In the genomic region with DNA sequence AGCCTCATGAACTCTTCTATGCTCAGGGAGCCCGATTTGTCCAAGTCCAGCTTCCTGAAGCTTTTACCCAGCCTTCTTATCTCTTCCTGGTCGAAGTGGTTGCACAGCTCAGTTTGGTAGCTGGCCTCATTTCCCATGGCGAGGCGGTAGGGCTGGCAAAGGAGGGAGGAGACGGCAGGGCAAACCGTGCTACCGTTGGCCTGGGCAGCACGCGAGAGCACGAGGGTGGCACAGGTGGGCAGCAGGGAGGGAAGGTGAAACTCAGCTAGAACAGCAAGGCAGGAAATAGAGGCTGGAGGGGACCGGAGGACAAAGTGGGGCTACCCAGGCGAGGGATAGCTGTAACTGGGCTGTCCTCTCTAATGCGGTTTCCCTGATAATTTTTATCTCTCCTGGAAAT, we compare ENCODE assay signal across 24 mouse cellular contexts. TPM values are rescaled to one million over a fixed set of nuclear protein-coding genes. Genes with fewer than 3 reads are reported as not detected.
"Had no signal": no experiment of that assay in that cellular context is flagged by ENCODE, and none has a peak within 500 bp of the region (broad histone marks: within the 10 kb centered on the region; RNA-seq: fewer than 3 reads in every experiment).

A gene (minus strand): TSS at position 213 of the 400 bp plus-strand sequence.

- H3K9me3 ChIP-seq: liver, embryonic 13.5 days; liver, embryonic 15.5 days; lung, embryonic 15.5 days; midbrain, embryonic 13.5 days; midbrain, embryonic 15.5 days; neural tube, embryonic 13.5 days; neural tube, embryonic 15.5 days had no signal

- H3K4me1 ChIP-seq: liver, embryonic 13.5 days; liver, embryonic 15.5 days; lung, embryonic 15.5 days; midbrain, embryonic 13.5 days; midbrain, embryonic 15.5 days; neural tube, embryonic 13.5 days; neural tube, embryonic 15.5 days had no signal

- ATAC-seq: liver, postnatal 0 days; midbrain, embryonic 13.5 days; midbrain, embryonic 15.5 days had no signal

- H3K4me3 ChIP-seq: liver, embryonic 13.5 days; liver, embryonic 15.5 days; lung, embryonic 15.5 days; midbrain, embryonic 13.5 days; midbrain, embryonic 15.5 days; neural tube, embryonic 13.5 days; neural tube, embryonic 15.5 days had no signal

- DNase-seq: liver, embryonic 13.5 days; liver, postnatal 0 days; lung, adult 2 months; lung, postnatal 10 days; lung, postnatal 36 days; retina, postnatal 1 day; right cerebral cortex, adult 18-20 months; right cerebral cortex, postnatal 25 days; right cerebral cortex, postnatal 4 days; spleen, adult 18-20 months; thymus, adult 18-20 months; thymus, postnatal 14 days; thymus, postnatal 36 days had no signal

- H3K36me3 ChIP-seq: liver, embryonic 13.5 days; liver, embryonic 15.5 days; lung, embryonic 15.5 days; midbrain, embryonic 13.5 days; midbrain, embryonic 15.5 days; neural tube, embryonic 13.5 days; neural tube, embryonic 15.5 days had no signal

- H3K27me3 ChIP-seq: liver, embryonic 13.5 days; liver, embryonic 15.5 days; lung, embryonic 15.5 days; midbrain, embryonic 13.5 days; midbrain, embryonic 15.5 days; neural tube, embryonic 13.5 days; neural tube, embryonic 15.5 days had no signal

RNA-seq across cellular contexts. Expression of the gene that starts here (rescaled TPM):
- total RNA-seq: megakaryocyte progenitor cell, adult 5-6 weeks; monocyte, adult 5-6 weeks had no signal
- polyA plus RNA-seq: liver, embryonic 13.5 days; liver, embryonic 15.5 days; liver, postnatal 0 days; lung, adult 2 months; lung, embryonic 15.5 days; macrophage; small intestine, adult 2 months; thymus, postnatal 0 days had no signal
